Mouse (Mus musculus): ENCODE data around the gene Serpinb2.

DNA sequence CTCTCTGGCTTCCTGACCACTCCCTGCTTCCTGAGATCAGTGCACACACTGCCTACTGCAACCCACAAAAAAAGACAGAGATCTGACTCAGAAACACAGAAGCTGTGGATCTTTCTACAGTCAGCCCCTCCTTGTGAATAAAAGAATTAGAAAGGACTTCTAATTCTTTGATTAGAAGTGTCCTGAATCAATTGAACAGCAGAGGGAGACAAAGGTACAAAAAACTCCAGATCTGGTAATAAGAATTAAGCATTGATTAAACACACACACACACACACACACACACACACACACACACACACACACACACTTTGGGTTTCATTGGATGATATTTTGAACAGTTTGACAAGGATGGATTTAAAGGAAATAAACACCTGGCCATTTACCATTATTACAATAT is 54.4 kb downstream of the Serpinb2 start:
- TF ChIP-seq CTCF (IDR thresholded peaks at IDR 0.05) (peak; percentile 45), EP300 (IDR thresholded peaks at IDR 0.05) (no peak)
